Mouse (Mus musculus) CD4-positive helper T cell, adult 2 months (primary cell): Measurements from ENCODE around the gene Top2a.

ENCODE experiments used
- DNase-seq: peaks from one replicate; pipeline ENCODE4 v3.0.0-alpha.2; 2012; ENCODE audit warnings: low read depth, missing footprints, low spot score

The Top2a gene

DNA sequence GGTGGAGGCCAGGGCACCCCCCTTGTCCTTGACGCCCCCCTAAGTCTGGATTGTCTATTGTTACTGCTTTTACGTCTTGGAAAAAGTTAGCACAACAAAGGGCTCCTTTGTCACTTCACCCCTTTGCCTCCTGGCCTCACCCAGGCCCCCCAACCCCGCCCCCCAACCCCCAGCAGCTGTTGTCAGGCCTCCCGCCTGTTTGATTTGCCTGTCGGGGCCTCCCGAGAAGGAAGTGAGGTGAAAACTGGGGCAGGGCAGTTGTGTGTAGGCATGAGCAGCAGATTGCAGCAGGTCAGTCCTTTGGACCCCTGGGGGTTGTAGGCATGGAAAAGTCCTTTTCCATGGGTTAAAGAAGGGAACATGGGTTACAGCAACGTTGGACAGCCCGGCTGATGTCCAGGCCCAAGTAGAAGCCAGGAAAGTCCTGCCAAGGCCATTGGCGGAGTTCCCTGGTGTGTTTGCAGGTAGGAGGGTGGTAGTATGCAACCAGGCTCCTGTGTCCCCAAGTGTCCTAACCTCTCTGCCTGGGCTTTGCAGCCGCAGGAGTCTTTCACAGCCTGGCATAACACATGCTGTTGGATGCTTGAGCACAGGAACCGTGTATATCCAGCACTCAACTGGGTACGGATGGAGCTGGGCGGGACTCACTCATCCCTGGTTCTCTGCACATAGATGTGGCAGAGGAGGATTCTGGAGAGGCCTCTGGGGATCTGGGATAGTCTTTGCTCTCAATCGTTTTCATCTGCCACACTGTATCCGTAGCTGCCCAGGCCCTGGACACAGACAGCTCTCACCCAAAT is 59.2 kb downstream of the Top2a start:
- DNase-seq = no peak

DNA sequence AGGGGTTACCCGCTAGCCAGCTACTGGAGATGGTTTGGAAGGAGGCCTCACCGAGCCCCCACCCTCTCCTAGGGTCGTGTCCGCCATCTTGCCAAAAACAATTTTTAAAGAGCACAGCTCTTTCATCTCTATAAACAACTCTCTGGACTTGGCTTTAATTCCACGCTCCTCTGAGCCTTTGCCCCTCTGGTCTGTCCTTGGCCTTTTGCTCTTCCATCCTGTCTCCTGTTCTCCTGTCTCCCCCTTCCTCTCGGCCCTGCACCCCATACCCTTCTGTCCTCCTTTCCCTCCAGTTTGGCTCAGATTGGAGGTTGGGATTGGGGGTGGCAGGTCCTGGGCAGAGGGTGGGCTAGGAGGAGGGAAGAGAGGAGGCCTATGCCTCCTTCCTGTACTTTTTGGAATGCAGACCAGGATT is 59.8 kb downstream of the Top2a start:
- DNase-seq = no peak

DNA sequence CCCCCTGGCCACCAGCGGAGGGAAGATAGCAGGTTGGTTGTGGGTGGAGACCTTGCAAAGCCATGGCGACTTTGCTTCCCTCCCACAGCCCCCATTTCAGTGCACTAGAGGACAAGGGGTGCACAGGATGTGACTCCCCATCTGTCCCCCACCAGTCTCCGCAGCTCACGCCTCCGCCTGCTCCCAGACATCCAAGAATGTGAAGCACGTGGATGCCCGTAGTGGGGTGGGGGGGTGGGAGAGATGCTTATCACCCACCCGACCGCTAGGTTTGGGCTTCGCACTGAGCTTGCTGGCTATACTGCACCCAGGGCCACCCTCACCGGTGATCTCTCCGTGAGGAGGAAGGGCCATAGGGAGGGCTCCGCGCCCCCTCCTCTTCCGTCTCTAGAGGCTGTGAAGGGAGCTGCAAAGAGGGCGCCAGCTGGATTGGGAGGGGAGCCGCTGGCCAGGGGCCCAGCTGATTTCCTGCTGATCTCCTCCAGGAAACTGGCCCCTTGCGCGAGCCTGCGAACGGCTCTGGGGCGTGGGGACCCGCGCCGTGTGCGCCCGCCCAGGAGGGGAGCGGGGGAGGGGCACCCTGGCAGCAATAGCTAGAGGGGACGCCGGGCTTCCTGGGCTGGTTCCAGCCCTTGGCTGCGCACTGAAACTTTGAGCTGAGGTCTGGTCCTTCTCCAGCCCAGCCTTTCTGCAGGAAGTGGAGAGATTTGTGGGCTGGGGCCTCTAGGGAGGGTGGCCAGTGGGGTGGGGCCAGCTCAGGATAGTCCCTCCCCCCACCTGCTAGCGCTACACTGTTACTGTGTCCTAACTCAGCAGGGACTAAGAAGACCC is 60.6 kb downstream of the Top2a start:
- DNase-seq = peak; percentile 77

DNA sequence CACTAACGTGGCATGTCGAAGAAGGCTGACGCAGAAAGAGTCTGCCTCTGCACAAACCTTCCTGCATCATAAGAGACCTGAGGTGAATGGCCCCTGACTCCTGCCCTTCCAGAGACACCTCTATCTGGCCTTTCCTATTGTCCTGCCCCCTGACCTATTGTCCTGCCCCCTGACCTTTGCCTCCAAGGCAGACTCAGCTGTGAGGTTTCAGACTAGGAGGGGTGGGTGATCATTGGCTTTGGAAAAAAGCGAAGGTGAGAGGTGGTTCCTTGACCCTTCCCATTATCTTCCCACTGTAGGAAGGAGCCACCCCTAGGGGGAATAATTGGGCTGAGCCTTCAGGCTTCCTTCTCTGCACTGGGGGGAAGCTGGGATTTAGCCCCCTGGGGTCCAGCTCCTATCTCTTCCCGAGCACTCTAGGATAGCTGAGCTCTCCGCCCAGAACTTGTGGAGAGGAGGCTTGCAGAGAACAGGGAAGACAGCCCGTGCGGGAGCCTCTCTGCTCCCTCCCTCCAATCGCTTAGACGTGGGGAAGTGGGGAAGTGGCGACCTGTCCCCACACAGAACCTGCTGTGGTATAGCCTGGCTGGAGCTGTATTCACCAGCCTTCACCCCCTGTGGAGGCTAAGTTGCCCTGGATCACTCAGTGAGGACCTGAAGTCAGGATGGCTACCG is 61.4 kb downstream of the Top2a start:
- peak; percentile 14 for DNase-seq

DNA sequence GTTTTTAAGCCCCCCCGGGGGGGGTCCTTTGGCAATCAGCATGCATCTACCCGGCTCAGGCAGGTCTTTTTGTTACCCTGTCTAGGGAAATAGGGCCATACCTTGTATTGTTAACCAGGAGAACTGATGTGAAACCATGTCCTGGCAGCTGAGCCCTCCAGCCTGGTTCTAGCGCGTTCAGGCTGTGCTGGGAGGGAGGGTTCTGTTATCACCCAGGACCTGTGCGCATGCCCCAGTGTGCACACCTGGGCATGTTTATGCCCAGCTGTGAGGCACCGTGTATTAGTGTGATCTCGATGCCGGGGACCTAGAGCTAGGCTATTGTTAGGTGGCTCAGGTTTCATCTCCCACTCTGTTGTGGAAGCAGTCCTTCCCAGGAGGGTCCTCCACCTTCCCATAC is 62.2 kb downstream of the Top2a start:
- DNase-seq = peak; percentile 46

DNA sequence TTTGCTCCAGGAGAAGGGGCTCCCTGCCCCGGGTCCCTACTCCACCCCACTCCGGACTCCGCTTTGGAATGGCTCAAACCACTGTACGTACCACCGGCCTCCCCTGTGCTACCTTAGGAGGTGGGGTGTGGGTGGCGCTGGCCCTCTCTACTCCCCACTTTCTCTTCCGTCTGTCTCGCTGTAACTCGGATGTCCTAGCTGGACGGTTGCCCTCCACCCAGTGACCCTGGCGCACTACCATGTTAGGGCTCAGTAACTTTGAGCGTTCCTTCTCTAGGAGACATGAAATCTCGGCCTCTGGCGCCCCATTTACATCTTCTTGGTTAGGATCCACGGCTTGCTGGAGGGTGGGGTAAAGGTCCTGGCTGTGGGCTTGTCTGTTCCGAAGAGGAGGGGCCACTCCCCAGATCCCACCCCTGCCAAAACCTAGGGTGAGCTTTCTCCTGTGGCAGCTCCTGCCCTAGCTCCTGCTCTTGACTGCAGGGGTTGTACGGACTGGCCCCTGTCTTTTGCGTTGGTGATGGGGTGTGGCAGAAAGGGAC is 62.9 kb downstream of the Top2a start:
- DNase-seq = peak; percentile 28

DNA sequence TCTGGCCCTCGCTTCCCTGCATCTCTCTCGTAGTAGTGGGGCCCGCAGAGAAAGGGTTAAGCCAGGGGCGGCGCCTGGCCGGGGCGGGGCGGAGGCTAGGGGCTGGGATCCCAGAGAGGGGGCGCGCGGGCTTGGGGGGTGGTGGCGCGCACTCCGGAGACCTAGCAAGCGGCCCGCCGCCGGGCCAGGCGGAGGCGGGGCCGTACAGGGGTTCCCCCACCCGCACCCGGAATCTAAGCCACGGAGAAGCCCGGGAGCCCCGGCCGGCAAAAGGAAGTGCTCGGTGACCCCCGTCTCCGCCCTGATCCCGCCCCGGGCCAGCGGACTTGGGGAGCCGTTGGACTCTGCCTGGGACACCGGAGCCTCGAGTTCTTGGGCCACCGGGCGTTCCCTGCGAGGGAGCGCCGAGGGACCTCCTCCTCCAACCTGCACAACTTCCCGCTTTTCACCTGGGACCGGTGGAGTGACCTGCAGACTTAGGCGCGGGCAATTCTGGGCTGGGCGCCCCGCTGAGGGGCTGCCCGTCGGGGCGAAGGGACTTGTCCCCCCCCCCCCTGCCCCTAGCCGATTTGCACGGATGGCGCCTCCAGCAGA is 63.6 kb downstream of the Top2a start:
- DNase-seq = peak; percentile 81

DNA sequence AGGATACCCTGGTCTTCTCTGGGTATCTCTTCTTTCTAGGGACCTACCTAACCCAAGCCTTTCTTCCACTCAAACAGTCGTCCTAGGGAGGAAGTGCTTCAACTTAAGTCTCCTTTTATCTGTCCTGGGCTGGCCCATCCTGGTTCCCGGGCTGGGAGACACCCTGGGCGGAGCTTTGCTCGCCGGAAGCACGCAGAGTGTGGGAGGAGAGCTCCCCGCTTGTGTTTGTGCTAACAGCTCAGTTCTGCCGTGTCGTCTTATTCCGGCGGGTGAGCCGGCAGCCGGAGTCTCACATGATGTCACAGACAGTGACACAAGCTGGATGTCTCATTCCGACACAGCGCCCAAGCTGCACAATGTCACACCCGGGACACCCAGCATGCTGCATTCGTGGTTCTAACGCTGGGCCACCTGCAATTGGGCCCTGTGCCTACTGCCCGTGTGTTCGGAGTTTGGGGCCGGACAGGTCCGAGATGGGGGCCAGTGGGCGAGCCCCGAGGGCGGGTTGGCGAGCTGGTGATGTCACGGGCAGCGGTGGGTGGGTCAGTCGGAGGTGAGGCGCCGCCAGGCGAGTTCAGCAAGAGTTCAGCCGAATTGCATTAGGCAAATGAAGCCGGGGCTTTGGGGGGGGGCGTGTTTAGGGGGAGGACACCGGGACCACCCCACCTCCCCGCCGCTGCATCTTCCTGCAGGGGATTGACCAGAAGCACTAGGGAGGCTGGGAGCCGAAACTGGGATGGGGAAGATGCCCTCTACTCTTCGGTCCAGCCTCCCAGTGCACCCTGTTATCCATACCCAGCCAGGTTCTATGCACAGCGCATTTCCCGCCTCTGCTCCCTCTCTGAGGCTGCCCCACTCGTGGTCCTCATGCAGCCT is 64.3 kb downstream of the Top2a start:
- DNase-seq = peak; percentile 94

DNA sequence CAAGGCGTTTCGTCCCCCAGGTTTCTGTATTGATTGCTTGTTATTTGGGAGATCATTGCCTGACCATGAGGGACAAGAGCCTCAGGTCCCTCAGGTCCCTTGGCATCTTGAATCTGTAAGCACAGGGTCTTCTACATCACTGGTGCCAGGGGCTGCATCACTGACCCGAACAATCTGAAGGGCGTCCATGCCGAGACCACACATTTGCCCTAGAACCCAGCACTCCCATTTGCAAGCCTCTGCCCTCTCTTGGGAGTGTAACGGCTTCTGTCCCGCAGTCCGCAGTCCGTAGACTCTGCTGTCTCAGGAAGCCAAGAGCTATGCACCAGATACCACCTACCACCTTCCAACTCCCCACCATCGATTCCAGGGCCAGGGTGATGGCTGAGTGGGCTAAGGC is 67.6 kb downstream of the Top2a start:
- no peak for DNase-seq

DNA sequence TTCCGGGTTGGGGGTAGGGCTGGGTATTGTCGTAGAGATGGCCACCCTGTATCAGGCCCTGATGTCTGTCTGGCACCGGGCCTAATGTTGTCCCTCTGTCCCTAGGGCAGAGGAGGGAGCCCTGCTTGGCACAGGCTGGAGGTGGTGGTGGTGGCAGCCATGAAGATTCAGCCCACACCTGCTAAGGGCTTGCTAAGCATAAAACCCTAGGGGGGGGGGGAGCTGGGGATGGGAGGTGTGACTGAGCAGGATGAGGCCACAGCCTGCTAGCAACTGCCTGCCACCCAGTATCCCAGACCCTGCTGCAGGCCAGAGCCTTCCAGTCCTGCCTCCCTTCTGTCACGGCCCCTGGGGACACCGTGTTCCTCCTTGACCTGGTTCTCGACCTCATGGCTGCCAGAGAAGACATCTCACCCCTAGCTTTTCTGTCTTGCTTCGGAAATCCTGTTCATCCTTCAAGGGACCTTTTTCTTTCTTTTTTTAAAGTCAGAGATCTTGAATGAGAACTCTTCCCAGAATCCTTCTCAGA is 68.2 kb downstream of the Top2a start:
- peak; percentile 41 for DNase-seq

DNA sequence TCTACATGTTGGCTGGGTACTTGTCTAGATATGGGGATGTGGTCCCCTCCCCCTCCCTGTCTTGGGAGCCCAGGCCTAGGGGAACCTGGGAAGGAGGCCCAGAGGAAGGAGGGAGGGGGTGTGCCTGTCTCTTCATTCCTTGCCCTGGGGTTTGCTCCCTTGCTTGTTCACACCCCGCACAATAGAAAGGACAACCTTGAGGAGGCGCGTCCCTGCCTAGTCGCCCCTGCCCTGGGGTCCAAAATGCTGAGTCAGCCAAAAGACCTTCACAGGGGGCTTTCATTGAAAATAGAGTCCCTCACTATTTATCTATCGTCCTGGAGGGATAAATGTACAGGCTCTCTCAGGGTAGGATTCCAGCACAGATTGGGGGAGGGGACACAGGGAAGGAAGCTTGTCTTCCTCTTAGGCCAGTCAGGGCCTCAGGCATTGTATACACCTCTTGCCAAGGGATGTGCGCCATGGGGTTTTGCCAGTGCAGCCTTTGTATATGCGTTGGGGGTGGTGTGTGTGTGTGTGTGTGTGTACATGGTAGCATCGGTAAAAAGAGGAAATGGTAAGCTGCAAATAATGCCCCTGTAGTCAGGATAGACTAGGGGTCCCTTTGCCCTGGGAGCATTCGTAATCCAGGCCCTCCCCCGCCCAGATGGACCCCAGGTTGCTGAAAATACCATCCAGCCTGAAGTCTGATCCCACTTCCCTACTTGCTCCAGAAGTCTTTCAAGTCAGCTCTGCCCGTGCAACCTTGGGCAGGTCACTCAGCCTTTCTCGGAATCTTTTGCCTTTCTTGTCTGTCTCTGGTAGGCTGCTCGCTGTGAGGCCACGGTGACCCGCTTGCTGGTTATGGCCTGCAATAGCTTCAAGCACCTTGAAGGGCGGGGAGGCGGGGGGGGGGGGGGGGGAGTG is 68.9 kb downstream of the Top2a start:
- peak; percentile 26 for DNase-seq

DNA sequence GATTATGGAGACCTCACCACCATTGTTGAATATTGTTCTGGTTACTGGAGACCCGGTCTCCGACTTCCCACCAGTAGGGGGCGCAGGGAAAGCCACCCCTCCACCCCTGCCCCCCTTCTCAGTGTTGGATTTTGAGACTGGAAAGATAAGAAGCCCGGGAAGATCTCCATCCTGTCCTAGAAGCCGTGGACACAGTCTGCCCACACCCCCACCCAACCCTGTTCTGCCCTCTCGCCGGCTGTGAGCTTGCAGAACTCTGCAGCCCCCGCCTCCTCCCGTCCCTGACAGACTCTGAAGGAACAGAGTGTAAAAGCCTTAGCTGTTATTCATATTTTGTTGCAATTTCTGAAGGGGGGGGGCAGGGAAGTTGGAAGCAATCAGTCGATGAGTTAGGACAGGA is 69.6 kb downstream of the Top2a start:
- DNase-seq = peak; percentile 63

DNA sequence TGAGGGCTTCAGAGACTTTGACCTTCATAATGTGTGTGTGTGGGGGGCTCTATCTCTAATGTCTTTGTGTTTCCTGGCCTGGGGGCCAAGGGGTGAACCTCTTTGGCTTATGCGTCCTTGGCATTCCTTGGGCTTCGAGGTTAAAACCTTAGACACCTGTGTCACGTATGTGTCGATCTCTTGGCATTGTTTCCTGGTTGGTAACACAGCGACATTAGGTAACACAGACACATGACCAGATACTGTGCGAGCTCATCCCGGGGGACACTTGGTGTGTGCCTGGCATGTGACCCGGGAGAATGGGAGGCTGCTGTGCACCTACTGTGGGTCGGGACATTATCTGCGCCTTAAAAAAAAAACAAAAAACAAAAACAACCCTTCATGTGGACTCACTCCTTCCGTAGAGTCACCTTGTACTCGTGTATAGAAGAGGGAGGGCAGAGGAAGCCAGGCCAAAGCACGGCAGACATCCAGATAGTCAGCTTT is 70.1 kb downstream of the Top2a start:
- peak; percentile 20 for DNase-seq

DNA sequence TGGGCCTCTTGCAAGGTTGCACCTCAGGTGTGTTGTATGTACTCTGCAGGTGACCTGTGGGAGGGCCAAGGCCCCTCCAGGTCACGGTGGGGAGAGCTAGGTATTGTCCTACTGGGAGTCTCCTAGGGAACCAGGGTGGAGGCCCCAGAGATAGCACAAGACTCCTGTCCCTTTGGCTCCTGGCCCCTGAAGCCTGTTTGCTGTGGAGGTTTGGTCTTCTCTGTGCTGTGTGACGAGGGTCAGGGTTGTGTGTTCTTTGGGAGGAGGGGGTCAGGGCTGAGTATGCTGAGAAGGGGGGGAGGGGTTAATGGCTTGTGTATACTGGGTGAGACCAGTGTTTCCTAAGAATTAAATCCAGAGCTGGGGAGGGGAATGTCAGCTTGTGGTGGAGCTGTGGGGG is 70.6 kb downstream of the Top2a start:
- no peak for DNase-seq

DNA sequence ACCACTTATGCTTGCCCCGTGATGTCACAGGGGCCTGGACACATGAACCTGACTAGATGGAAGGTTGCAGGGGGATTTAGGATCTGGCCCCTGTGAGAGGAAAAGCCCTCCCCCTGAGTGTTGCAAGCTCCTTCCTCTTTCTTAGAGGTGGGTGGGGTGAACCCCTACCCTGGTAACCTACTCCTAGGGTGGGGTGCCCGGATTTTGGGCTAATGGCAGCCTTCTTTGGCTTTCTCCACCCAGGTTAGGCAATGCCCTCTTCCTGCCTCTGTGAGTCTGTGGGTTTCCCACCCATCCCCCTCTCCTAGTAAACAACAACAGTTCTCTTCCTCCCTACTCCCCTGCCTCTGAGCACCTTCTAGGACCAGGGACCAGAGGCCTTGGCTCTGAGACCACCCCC is 71.3 kb downstream of the Top2a start:
- DNase-seq = peak; percentile 61

DNA sequence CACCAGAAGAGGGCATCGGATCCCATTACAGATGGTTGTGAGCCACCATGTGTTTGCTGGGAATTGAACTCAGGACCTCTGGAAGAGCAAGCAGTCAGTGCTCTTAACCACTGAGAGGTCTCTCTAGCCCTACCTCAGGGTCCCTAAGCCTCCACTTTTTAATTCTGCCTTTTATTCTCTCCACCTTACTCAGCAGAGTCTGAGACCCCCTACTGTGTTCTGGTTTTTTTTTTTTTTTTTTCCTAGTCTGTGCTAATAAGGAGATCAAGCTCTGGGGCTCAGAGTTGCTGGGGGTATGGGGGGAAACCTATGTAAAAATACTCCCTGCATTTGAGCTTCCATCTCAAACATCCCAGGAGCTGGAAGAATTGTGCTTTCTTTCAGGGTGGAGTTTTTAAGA is 71.9 kb downstream of the Top2a start:
- DNase-seq = no peak

DNA sequence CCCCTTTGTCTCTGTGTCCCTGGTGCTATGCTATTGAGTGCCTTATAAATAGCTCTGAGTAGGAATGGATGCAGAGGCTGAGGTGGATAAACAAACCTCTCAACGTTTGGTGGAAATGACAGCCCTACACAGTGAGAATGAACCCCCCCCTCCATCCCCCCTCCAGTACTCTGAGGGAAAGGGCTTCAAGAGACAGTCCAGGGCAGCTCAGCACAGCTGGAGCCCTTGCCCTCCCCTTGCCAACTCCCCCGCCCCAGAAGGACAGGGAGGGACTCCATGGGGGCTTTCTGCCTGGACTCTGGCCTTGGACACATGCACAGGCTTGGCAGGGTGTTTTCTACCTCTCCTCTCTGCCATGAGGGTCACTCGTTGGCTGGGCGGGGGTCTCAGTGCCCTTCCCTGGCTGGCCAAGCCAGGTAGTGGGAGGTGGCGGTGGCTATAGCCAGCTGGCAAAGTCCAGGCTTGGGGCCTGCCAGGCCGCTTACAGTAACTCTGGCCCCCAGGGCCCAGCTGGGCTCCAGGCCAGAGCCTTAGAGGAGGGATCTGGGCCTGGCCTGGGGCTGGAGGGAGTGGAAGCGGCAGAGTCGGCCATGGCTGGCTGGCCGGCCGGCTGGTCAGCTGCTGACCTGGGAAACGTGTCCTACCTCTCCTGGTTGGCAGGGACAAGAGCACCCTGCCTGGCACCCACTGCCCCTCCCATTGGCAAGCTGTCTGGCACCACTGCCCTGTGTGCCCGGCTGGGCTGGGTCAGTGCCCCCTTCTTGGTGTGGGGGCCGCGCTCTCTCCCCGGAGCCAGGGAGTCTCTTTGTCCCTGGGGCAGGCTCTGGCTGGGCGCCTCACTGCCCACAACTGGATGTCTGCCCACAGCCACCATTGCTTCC is 72.7 kb downstream of the Top2a start:
- no peak for DNase-seq

DNA sequence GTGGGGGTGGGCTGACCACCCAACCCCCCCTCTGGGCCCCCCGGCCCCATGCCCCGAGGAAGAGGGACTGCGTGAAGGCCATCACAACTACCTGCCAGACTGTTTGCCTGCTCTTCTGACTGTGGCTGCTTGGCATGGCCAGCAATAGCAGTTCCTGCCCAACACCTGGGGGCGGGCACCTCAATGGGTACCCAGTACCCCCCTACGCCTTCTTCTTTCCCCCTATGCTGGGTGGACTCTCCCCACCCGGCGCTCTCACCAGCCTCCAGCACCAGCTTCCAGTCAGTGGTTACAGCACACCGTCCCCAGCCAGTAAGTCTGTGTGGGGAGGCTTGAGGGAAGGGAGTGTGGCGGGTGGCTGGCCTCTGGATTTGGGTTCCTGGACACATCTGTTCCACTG is 73.5 kb downstream of the Top2a start:
- DNase-seq = peak; percentile 15
